Mouse (Mus musculus) ES-E14 (cell line): ENCODE results near the gene Stk40. TPM values are rescaled to one million over a fixed set of nuclear protein-coding genes. Genes with fewer than 3 reads are reported as not detected.

Source experiments
- DNase-seq: peaks from one replicate; pipeline ENCODE4 v3.0.0-alpha.2; 2013; ENCODE audit warnings: low read depth, low spot score
- H3K27ac ChIP-seq: 2 replicates; pipeline ENCODE4 v1.5.1; 2012; ENCODE audit warnings: low read depth, mild to moderate bottlenecking, low read length, moderate library complexity, mixed read lengths; ENCODE audit not compliant: poor library complexity, insufficient read depth, severe bottlenecking
- H3K36me3 ChIP-seq: 2 replicates; pipeline ENCODE4 v1.6.1; 2012; ENCODE audit warnings: mild to moderate bottlenecking, low read length, moderate library complexity, mixed read lengths; ENCODE audit not compliant: control insufficient read depth, poor library complexity, insufficient read depth, severe bottlenecking
- H3K4me1 ChIP-seq, 2 experiments: fragments of 150-350 bp in 1 of 2; sonication (generic) in 1 of 2; 2 replicates each; pipeline ENCODE4 v1.6.1; 2012; ENCODE audit warnings: low read length in 2 of 2, mild to moderate bottlenecking in 1 of 2, mixed read lengths in 1 of 2; ENCODE audit not compliant: control insufficient read depth in 2 of 2, insufficient read depth in 2 of 2, poor library complexity in 1 of 2
- H3K4me3 ChIP-seq, 2 experiments: fragments of 150-350 bp in 1 of 2; sonication (generic) in 1 of 2; 2 replicates each; pipeline ENCODE4 v1.5.1; 2012; ENCODE audit warnings: low read length in 2 of 2, low read depth in 1 of 2, mild to moderate bottlenecking in 1 of 2, mixed read lengths in 1 of 2; ENCODE audit not compliant: insufficient read depth in 1 of 2, poor library complexity in 1 of 2, severe bottlenecking in 1 of 2
- H3K9ac ChIP-seq: 2 replicates; pipeline ENCODE4 v1.6.1; 2012; ENCODE audit warnings: low read depth, mild to moderate bottlenecking, low read length, mixed read lengths; ENCODE audit not compliant: poor library complexity, insufficient read depth, severe bottlenecking
- H3K9me3 ChIP-seq: fragments of 150-350 bp; sonication (generic); 2 replicates; pipeline ENCODE4 v1.6.1; 2012; ENCODE audit warnings: low read depth, mild to moderate bottlenecking, low read length; ENCODE audit not compliant: control insufficient read depth, insufficient read depth
- CHD2 ChIP-seq: IDR thresholded peaks from 2 replicates; pipeline ENCODE4 v1.6.1; 2014; ENCODE audit warnings: mild to moderate bottlenecking, low read depth, low read length, inconsistent platforms
- HCFC1 ChIP-seq: IDR thresholded peaks from 2 replicates; pipeline ENCODE4 v1.6.1; 2012; ENCODE audit warnings: low read length, inconsistent platforms, borderline replicate concordance; ENCODE audit not compliant: insufficient read depth
- MAFK ChIP-seq: IDR thresholded peaks from 2 replicates; pipeline ENCODE4 v1.6.1; 2014; ENCODE audit warnings: mild to moderate bottlenecking, low read depth, low read length, inconsistent platforms; ENCODE audit not compliant: insufficient read depth
- ZC3H11A ChIP-seq: IDR thresholded peaks from 2 replicates; pipeline ENCODE4 v1.6.1; 2012; ENCODE audit warnings: low read depth, mild to moderate bottlenecking, inconsistent platforms, low read length, borderline replicate concordance
- ZNF384 ChIP-seq: IDR thresholded peaks from 2 replicates; pipeline ENCODE4 v1.6.1; 2012; ENCODE audit warnings: low read depth, low read length, inconsistent platforms
- in situ Hi-C, 2 experiments: fragments of 600-800 bp; cut with MboI; formaldehyde crosslinking; loops; one replicate each; pipeline ENCODE4 v1.15.1; 2025; ENCODE audit warnings: low sequenced_read_pairs in 2 of 2, inconsistent platforms in 1 of 2; ENCODE audit not compliant: unreplicated experiment in 2 of 2
- total RNA-seq: library from RNA; depleted of rRNA; stranded (reverse); fragments of 300-350 nt; gene quantifications from 2 replicates; pipeline ENCODE4 v1.2.3, GENCODE M21; 2012

Stk40 gene
- total RNA-seq, 1 experiment: 20.2 TPM

DNA sequence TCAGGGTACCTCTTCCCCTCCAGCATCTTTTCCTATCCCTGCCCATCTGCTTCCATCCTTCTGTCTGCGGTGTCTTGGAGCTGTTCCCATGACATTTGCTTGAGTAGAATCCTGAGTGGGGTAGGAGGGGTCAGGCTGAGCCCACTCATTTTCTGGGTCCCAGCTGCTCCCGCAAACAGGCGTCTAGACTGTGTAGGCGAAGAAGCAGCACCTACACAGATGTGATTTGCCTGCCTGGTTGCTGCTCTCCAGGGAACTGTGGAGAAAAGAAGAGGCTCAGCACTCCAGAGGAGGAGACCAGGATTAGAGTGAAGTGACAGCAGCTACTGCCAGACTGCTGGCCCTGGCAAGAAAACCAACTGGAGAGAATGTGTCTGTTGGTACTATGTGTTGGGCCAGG is 14.9 kb downstream of the Stk40 start:
- Histone ChIP-seq H3K9ac (no peak overlapping the region), H3K36me3 (no peaks in the 10 kb centered on the region; the same call in 1 of the 2 replicates), H3K4me1 (peaks cover 0 to 2% of the 10 kb centered on the region in 2 experiments; a peak in 1 of 4 replicates), H3K27ac (no peak overlapping the region), H3K9me3 (no peaks in the 10 kb centered on the region), H3K4me3 (no peak overlapping the region)
- in situ Hi-C loops: no loop called here
- TF ChIP-seq HCFC1: no peak
- no peak for TF ChIP-seq CHD2
- no peak for TF ChIP-seq ZC3H11A
- TF ChIP-seq ZNF384: no peak
- TF ChIP-seq MAFK: no peak
- no peak for DNase-seq

DNA sequence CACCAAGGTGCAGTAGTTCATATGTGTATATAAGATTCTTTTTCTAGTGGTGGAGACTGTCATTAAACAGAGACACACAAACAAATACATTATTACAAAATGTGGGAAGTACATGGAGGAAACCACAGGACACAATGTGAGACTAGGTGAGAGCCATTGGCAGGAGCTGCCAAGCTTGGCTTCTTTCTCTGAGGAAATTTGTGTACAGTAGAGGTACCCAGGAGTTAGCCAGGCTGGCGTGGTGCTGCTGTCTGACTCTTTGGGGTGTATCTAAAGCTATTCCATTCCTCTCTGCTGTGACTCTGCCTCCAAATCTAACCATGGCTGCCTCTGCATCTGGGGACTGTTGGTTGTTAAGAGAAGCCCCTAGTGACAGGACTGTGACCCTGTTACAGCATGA is 15.3 kb downstream of the Stk40 start:
- Histone ChIP-seq H3K27ac (no peak overlapping the region), H3K9me3 (no peaks in the 10 kb centered on the region), H3K4me3 (no peak overlapping the region), H3K9ac (no peak overlapping the region), H3K36me3 (no peaks in the 10 kb centered on the region; the same call in 1 of the 2 replicates), H3K4me1 (0 out of 4 replicates have a peak, but pooled peaks cover 0 to 2% of the 10 kb centered on the region in 2 experiments)
- TF ChIP-seq CHD2: no peak
- TF ChIP-seq MAFK: no peak
- no peak for TF ChIP-seq ZC3H11A
- no peak for TF ChIP-seq ZNF384
- no peak for TF ChIP-seq HCFC1
- in situ Hi-C loops: no loop called here
- DNase-seq: no peak

DNA sequence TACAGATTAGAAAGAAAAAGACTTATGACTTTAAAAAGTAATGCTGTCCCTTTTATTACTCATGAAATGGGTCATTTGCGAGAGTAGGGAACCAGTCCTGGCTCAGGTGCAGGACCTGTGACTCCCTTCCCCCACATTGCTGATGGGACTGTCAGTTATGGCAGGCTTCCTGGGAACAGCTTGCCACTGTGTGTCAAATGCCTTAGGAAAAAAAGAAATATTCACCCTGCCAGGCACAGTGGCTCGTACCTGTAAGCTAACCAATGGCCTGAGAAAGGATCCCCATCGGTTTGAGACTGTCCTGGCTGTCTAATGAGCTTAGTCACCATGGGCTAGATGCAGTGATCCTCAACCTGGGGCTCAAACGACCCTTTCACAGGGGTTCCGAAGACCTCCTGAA is 16.3 kb downstream of the Stk40 start:
- Histone ChIP-seq H3K4me1 (0 out of 4 replicates have a peak, but pooled peaks cover 0 to 2% of the 10 kb centered on the region in 2 experiments), H3K9me3 (no peaks in the 10 kb centered on the region), H3K9ac (no peak overlapping the region), H3K27ac (no peak overlapping the region), H3K36me3 (peaks cover 4% of the 10 kb centered on the region; the same call in 1 of the 2 replicates), H3K4me3 (no peak overlapping the region)
- no peak for DNase-seq
- no peak for TF ChIP-seq CHD2
- no peak for TF ChIP-seq HCFC1
- TF ChIP-seq MAFK: no peak
- TF ChIP-seq ZC3H11A: no peak
- TF ChIP-seq ZNF384: no peak
- in situ Hi-C loops: no loop called here

DNA sequence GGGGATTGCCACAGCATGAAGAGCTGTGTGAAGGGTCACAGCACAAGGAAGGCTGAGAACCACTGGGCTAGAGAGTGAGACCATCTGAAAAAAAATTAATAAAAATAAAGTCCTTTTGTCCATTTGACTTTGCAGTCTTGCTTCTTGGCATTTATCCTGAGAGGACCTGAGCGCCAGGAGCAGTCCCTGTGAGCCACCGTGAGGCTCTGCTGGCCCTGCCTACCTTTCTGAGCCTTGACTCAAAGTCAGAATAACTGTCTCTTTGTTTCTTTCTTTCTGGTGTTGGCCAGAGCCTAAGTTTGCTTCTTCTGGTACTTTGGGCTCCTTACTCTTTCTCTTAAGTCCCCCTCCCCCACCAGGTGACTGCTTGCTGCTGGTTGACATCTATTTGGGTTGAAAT is 16.7 kb downstream of the Stk40 start:
- no peak for TF ChIP-seq HCFC1
- TF ChIP-seq MAFK: no peak
- no peak for TF ChIP-seq ZNF384
- TF ChIP-seq CHD2: no peak
- TF ChIP-seq ZC3H11A: no peak
- H3K9me3 ChIP-seq: no peaks in the 10 kb centered on the region
- peaks cover 6% of the 10 kb centered on the region; the same call in 1 of the 2 replicates for H3K36me3 ChIP-seq
- no peak overlapping the region for H3K27ac ChIP-seq
- H3K4me1 ChIP-seq: 0 out of 4 replicates have a peak, but pooled peaks cover 0 to 2% of the 10 kb centered on the region in 2 experiments
- no peak for DNase-seq
- in situ Hi-C loops: no loop called here
- H3K9ac ChIP-seq: no peak overlapping the region
- H3K4me3 ChIP-seq: no peak overlapping the region

DNA sequence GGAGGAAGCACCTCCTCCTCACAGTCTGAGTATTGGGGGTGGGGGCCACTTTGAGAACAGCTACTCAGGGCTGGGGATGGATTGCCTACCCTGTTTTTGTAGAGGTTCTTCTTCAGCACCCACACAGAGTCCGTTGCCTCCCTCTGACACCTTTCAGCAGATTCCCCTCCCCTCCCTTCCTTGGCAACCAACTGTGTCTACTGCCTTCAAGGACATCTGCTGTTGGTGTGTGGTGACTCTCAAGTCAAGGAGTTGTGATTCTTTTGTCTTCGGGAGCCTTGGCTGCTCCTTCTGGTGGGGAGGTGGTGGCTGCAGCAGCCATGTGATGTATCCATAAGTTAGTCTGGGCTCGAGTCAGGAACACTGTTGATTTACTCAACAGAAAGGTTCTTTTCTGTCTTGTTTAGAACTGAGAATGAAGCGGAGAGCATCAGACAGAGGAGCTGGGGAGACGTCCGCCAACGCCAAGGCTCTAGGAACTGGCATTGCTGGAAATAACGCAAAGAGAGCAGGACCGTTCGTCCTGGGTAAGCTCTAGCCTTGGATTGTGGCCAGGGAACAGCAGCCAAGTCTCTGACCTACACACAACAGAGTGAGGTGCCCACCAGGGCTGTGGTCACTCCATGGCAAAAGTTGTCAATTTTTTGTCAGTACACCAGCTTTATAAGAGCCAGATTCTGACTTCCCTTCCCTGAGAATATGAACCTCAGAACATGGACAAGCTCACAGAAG is 19.7 kb downstream of the Stk40 start:
- in situ Hi-C loops: no loop called here
- peaks cover 16% of the 10 kb centered on the region; the same call in 1 of the 2 replicates for H3K36me3 ChIP-seq
- TF ChIP-seq CHD2 (no peak), ZC3H11A (no peak)

More for the DNA sequence above, 19.7 kb downstream of the Stk40 start:
- H3K4me1 ChIP-seq: 0 out of 4 replicates have a peak, but pooled peaks cover 0 to 2% of the 10 kb centered on the region in 2 experiments
- no peak overlapping the region for H3K9ac ChIP-seq
- no peaks in the 10 kb centered on the region for H3K9me3 ChIP-seq
- H3K27ac ChIP-seq: no peak overlapping the region
- no peak for DNase-seq
- no peak overlapping the region for H3K4me3 ChIP-seq
